Mouse (Mus musculus) kidney, adult 2 months (tissue): ENCODE measurements at regions not wholly inside any gene's neighbourhood (a gene's known extent, or its start where the extent isn't known, plus 50 kb on each side); places are given as distances from the start of the nearest gene placed in this dataset.

Experiments used
- DNase-seq: peaks from one replicate; pipeline ENCODE4 v3.0.0; 2021
- H3K27ac ChIP-seq: fragments of 200-500 bp; 2 replicates; pipeline ENCODE4 v1.5.1; 2012; ENCODE audit warnings: low read depth, low read length, control low read depth, inconsistent platforms; ENCODE audit not compliant: insufficient read depth
- H3K27me3 ChIP-seq: fragments of 200-500 bp; replicated peaks from 2 replicates; pipeline ENCODE4 v1.6.1; 2012; ENCODE audit warnings: mild to moderate bottlenecking, moderate library complexity, low read length, inconsistent platforms; ENCODE audit not compliant: control insufficient read depth, insufficient read depth
- H3K36me3 ChIP-seq: fragments of 200-500 bp; 2 replicates; pipeline ENCODE4 v1.6.1; 2012; ENCODE audit warnings: mild to moderate bottlenecking, moderate library complexity, low read length, inconsistent platforms; ENCODE audit not compliant: control insufficient read depth, insufficient read depth
- H3K4me1 ChIP-seq: fragments of 200-500 bp; 2 replicates; pipeline ENCODE4 v1.6.1; 2011; ENCODE audit warnings: low read length; ENCODE audit not compliant: control insufficient read depth, insufficient read depth
- H3K4me3 ChIP-seq: fragments of 200-500 bp; 2 replicates; pipeline ENCODE4 v1.5.1; 2011; ENCODE audit warnings: mild to moderate bottlenecking, low read depth, low read length, control low read depth; ENCODE audit not compliant: insufficient read depth
- CTCF ChIP-seq: fragments of 200-500 bp; conservative IDR thresholded peaks from 2 replicates; pipeline ENCODE4 v1.5.1; 2011; ENCODE audit warnings: low read depth, mild to moderate bottlenecking, control low read depth, low read length, moderate library complexity, mixed read lengths; ENCODE audit not compliant: insufficient read depth, insufficient read length
- POLR2A ChIP-seq: fragments of 200-500 bp; IDR thresholded peaks from one replicate; pipeline ENCODE4 v1.6.1; 2011; ENCODE audit warnings: low read depth, low read length, control low read depth
- WGBS: fragments of 180-500 bp; shearing (Covaris S2); methylation state at CpG from one replicate; pipeline ENCODE4 v1.1.7; 2018; 5-methylcytosine and 5-hydroxymethylcytosine counted together

DNA sequence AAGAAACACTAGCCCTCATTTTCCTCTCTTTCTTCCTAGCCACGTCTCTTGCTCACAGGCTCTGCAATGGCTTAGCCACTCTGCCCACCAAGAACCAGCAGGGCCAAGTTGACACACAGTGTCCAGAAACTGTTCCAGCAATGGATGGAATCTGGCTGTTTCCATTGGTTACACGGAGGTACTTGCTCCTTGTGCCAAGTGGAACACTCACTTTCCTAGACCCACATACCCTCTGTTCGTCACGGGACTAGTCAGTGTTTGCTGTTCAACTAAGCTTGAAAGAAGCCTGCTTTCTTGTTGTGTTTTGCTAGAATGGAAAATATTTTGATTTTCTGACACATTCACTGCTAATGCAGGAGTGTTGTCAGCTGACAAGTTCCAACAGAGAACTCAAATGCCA lies 575.7 kb upstream of the Gulo start:
- Histone ChIP-seq H3K4me3 (no peak overlapping the region), H3K4me1 (no peaks in the 10 kb centered on the region; the same call in 1 of the 2 replicates), H3K36me3 (no peaks in the 10 kb centered on the region), H3K27ac (no peak overlapping the region), H3K27me3 (no peaks in the 10 kb centered on the region)
- TF ChIP-seq CTCF (no peak), POLR2A (no peak)
- no peak for DNase-seq
- 72% methylated on average over 4 of the region's 4 CpGs for WGBS

DNA sequence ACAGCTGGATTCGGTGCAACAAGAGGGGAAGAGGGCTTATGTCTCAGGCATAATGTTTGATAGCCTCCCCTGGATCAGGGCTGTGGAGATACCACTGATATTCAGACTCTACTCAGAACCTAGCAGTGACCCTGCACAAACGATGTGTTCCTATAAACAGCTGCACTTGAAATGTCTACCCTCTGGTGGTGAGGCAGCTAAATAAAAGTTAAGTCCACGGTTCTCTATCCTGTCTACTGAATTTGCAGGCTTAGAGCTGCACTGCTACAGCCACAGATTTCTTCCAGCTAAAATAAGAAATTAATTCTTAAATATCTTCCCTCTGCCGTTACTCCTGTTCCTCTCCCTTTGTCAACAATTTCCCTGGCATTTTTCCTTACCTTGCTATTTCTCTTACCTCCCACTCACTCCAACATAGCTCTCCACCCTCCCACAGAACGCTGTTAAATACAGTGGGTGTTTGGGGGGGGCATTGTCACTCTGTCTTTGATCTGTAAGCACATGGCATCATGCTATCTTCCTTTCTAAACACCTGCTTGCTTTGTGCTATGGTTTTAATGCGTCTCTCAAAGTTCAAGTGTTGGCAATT lies 571.0 kb upstream of the Gulo start:
- Histone ChIP-seq H3K27ac (no peak overlapping the region), H3K4me3 (no peak overlapping the region), H3K27me3 (no peaks in the 10 kb centered on the region), H3K4me1 (no peaks in the 10 kb centered on the region; the same call in 1 of the 2 replicates), H3K36me3 (no peaks in the 10 kb centered on the region)
- WGBS: 47% methylated on average over 6 of the region's 6 CpGs
- TF ChIP-seq POLR2A (no peak), CTCF (no peak)
- no peak for DNase-seq

DNA sequence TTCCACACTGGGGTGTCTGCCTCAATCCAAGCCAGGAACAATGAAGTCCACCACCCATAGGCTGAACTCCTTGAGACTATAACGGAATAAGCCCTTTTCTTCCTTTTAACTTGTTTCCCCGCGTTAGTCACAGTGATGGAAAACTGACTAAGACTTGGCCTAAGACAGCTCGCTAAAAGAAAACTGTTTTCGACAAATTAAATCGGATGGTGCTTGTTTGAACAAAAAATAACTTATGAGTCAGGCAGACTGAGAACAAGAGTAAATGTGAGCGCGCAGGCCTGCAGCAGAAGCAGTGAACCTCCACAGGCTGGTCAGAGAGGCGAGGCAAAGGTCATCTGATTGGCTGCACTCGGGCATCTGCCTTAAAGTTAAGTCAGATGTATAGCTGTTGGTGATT lies 557.6 kb upstream of the Gulo start:
- WGBS: 72% methylated on average over 10 of the region's 10 CpGs
- Histone ChIP-seq H3K36me3 (no peaks in the 10 kb centered on the region), H3K4me3 (no peak overlapping the region), H3K27me3 (no peaks in the 10 kb centered on the region), H3K27ac (no peak overlapping the region), H3K4me1 (no peaks in the 10 kb centered on the region)
- TF ChIP-seq POLR2A (no peak), CTCF (no peak)
- DNase-seq: no peak

DNA sequence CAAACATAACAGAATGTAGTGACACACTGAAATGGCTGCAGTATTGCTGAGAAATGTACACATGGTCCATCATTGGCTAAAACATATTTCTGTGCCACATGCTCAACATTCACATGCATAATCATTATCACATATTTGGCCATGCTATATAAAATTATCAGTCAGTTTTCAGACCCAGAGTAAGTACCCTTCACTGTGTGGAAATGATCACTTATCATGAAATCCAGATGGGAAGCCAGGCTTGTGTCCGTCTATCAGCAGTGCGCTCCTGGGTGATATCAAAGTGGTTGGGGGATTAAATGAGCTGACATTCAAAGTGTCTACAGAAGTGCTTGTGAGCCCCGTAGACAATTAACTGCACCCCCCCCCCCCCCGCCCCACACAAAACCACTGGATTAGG lies 553.7 kb upstream of the Gulo start:
- DNase-seq: no peak
- H3K36me3 ChIP-seq: no peaks in the 10 kb centered on the region
- WGBS: 84% methylated on average over 4 of the region's 4 CpGs

DNA sequence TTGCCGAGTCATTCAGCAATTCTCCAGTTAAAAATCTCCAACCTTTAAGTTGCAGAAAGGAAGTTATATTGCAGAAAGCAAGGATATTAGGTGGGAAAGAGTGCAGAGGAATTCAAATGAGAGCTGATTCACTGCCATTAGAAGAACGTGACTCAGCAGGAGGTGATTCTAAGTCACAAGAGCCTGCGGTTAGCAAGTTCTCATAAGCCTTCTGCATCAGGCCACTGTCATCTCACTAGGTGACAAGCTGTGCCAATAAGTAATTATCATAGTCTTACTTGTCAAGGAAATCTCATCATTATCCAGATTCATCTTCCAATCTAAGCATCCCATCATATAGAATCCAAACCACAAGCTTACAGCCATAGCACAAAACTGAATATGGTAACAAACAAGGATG lies 552.7 kb upstream of the Gulo start:
- WGBS: 80% methylated on average over 3 of the region's 3 CpGs
- Histone ChIP-seq H3K27ac (no peak overlapping the region), H3K27me3 (no peaks in the 10 kb centered on the region), H3K36me3 (no peaks in the 10 kb centered on the region), H3K4me3 (no peak overlapping the region), H3K4me1 (no peaks in the 10 kb centered on the region)
- DNase-seq: no peak
- TF ChIP-seq POLR2A (no peak), CTCF (no peak)

More for the DNA sequence above, 553.7 kb upstream of the Gulo start:
- H3K27me3 ChIP-seq: no peaks in the 10 kb centered on the region
- H3K4me3 ChIP-seq: no peak overlapping the region
- H3K27ac ChIP-seq: no peak overlapping the region
- H3K4me1 ChIP-seq: no peaks in the 10 kb centered on the region
- TF ChIP-seq POLR2A (no peak), CTCF (no peak)

DNA sequence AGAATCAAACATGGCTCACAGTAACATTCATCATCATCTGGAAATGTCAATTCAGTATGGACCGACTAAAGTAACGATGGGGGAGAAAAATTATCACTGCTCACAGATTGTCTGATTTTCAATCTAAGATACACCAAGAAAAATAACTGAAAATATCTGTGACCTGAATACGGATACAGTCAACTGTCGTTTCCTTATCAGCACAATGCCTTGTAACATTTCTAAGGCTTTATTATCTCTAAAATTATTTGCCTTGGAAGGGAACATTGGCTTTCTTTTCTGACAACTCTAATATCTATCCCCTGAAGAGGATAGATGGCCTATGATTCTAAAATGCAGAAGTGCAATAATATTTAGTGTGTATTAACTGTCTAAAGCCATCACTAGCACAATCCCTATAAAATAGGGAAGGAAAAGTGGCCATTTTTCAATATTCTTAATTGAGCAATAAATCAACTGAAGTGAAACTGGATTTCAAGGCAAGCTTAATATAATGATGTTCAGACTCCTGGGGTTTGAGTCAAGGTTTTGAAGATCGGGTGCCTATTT lies 552.1 kb upstream of the Gulo start:
- H3K4me3 ChIP-seq: no peak overlapping the region
- no peak for TF ChIP-seq POLR2A
- TF ChIP-seq CTCF: no peak
- WGBS: 82% methylated on average over 5 of the region's 5 CpGs

DNA sequence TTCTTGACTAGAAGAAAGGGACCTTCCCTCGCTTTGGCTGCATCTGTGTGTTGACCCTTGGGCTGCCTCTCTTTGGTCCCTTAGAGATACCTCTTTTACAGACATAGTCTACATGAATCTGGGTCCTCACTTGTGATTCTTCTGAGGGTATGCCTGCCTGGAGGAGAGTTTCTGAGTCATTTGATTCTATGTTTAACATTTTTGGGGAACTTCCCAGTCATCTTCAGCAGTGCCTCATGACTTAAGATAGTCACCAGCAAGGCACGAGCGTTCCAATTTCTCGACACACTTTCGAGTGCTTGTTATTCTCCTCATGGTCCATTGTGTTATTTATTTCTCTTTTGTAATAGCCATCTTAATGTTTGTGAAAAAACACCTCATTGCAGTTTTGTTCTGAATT lies 549.4 kb upstream of the Gulo start:
- 89% methylated on average over 5 of the region's 5 CpGs for WGBS
- Histone ChIP-seq H3K27me3 (no peaks in the 10 kb centered on the region), H3K36me3 (no peaks in the 10 kb centered on the region), H3K4me3 (no peak overlapping the region), H3K27ac (no peak overlapping the region), H3K4me1 (no peaks in the 10 kb centered on the region)
- DNase-seq: no peak
- no peak for TF ChIP-seq CTCF
- TF ChIP-seq POLR2A: no peak

More for the DNA sequence above, 552.1 kb upstream of the Gulo start:
- Histone ChIP-seq H3K27me3 (no peaks in the 10 kb centered on the region), H3K27ac (no peak overlapping the region), H3K4me1 (no peaks in the 10 kb centered on the region), H3K36me3 (no peaks in the 10 kb centered on the region)
- DNase-seq: no peak
